25 mouse cellular contexts compared by ENCODE assay signal in the genomic region with DNA sequence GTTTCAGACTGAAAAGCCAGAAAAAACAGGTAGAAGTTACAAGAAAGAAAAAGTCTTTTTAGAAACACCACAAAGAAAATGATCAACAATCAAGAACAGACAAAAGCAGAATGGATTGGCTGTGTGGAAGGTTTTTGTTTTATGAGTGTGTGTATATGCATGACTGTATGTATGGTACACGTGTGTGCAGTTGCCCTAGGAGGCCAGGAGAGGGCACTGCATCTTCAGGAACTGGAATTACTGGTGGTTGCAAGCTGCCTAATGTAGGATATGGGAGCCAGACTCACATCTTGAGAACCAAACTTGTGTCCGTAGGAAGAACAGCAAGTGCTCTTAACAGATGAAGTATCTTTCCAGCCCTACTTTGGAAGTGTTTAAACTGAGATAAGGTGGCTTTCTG. TPM values are rescaled to one million over a fixed set of nuclear protein-coding genes. Genes with fewer than 3 reads are reported as not detected.
DNase-seq lines count a peak whose midpoint lies in the region; TF ChIP-seq lines count a peak whose summit lies in the region.
"Had no signal": no experiment of that assay in that cellular context is flagged by ENCODE, and none has a peak within 500 bp of the region (broad histone marks: within the 10 kb centered on the region; RNA-seq: fewer than 3 reads in every experiment).

No protein-coding gene starts in this region.

- H3K4me3 ChIP-seq in cerebellum, adult 2 months (replicated peaks; ENCODE audit: insufficient read depth, low read depth, low read length): no peak overlapping the region
- no peak overlapping the region for H3K4me3 ChIP-seq in layer of hippocampus, adult 2 months
- H3K4me3 ChIP-seq: embryonic facial prominence, embryonic 13.5 days; gastrocnemius, adult 2 months; liver, embryonic 15.5 days; midbrain, embryonic 10.5 days had no signal

- peaks cover 9% of the 10 kb centered on the region for H3K4me1 ChIP-seq in cerebellum, adult 2 months (ENCODE audit: control insufficient read depth, insufficient read depth, low read length)

- peak; percentile 17; the same call in 1 of the 2 replicates for TF ChIP-seq CTCF in cerebellum, adult 2 months (IDR thresholded peaks at IDR 0.05; ENCODE audit: borderline replicate concordance, insufficient read depth, low read depth, low read length)
- TF ChIP-seq CTCF in layer of hippocampus, adult 2 months (conservative IDR thresholded peaks at IDR 0.05): peak; percentile 41

- DNase-seq in cerebellum, adult 2 months: no peak
- DNase-seq in cerebellum, adult 9-11 months: no peak
- no peak for DNase-seq in layer of hippocampus, adult 2 months (ENCODE audit: low spot score in 2 of 2)
- no peak for DNase-seq in layer of hippocampus, postnatal 36 days
- DNase-seq in 416B (ENCODE audit: low read depth) (peak; percentile 22), ZHBTc4 (ENCODE audit: low read depth, low spot score) (peak; percentile 84)
- no peak for DNase-seq in cerebellum, postnatal 4 days (ENCODE audit: low spot score in 2 of 2)
- no peak for DNase-seq in kidney, postnatal 14 days
- DNase-seq: adrenal gland, postnatal 10 days; cerebellum, adult 11 months; gastrocnemius, adult 2 months; kidney, adult 8-10 months; lung, postnatal 4 days; right cerebral cortex, postnatal 25 days; thymus, postnatal 4 days had no signal

- no peaks in the 10 kb centered on the region for H3K27me3 ChIP-seq in cerebellum, adult 2 months (ENCODE audit: control insufficient read depth, insufficient read depth, low read length)

- WGBS in cerebellum, adult 2 months: 90% methylated on average over 2 of the region's 2 CpGs

- no peak for TF ChIP-seq POLR2A in cerebellum, adult 2 months (IDR thresholded peaks at IDR 0.05; ENCODE audit: borderline replicate concordance, insufficient read depth, low read length)

- no peak overlapping the region for H3K27ac ChIP-seq in cerebellum, adult 2 months (ENCODE audit: insufficient read depth, low read length)
- no peak overlapping the region for H3K27ac ChIP-seq in layer of hippocampus, adult 2 months
- H3K27ac ChIP-seq: embryonic facial prominence, embryonic 13.5 days; gastrocnemius, adult 2 months; hindbrain, embryonic 14.5 days; liver, embryonic 15.5 days; midbrain, embryonic 10.5 days had no signal

RNA-seq across cellular contexts. Expression of a gene that starts 2.1 kb away (rescaled TPM):
- polyA plus RNA-seq in cerebellum, adult 2 months (2012; rRNA removed): 2.7 and 3.2 TPM in 2 replicates
- under 1 TPM; 0.26 to 0.34 TPM for total RNA-seq in layer of hippocampus, adult 2 months (2021)
- under 1 TPM; 0.15 to 0.27 TPM for total RNA-seq in layer of hippocampus, postnatal 36 days (2021)
- polyA plus RNA-seq: G1E had no signal

RNA-seq across cellular contexts. Expression of a gene that starts 28.0 kb away (rescaled TPM):
- 67.3 and 71.2 TPM in 2 replicates for polyA plus RNA-seq in cerebellum, adult 2 months (2012; rRNA removed)
- total RNA-seq in layer of hippocampus, adult 2 months (2021): 10 to 100 TPM; 44.7 to 46.1 TPM
- total RNA-seq in layer of hippocampus, postnatal 36 days (2021): 10 to 100 TPM; 45.4 to 46.7 TPM

RNA-seq across cellular contexts. Expression of a gene that starts 59.9 kb away (rescaled TPM):
- 0.13 TPM in 1 of 2 replicates, not detected in the other for polyA plus RNA-seq in cerebellum, adult 2 months (2012; rRNA removed)
- total RNA-seq in layer of hippocampus, adult 2 months (2021): not detected
- not detected for total RNA-seq in layer of hippocampus, postnatal 36 days (2021)
- total RNA-seq: adrenal gland, postnatal 10 days; common myeloid progenitor, adult 5-6 weeks; gastrocnemius, adult 2 months; heart, adult 8-10 months; left cerebral cortex, adult 18-20 months had no signal
- polyA plus RNA-seq: embryonic facial prominence, embryonic 13.5 days; G1E; heart, postnatal 0 days; limb, embryonic 11.5 days; liver, embryonic 15.5 days; midbrain, embryonic 10.5 days had no signal

Comparison
In these comparisons a context has a peak if more than half of its experiments do, and no peak if none do; other contexts are left out.
1. DNase-seq: peak in 416B (single experiment) and ZHBTc4 (single experiment); none in cerebellum, adult 2 months (0 of 2), cerebellum, adult 9-11 months (single experiment), layer of hippocampus, adult 2 months (0 of 2), layer of hippocampus, postnatal 36 days (0 of 2), cerebellum, postnatal 4 days (0 of 2) and kidney, postnatal 14 days (single experiment).